Mouse (Mus musculus) C2C12 (cell line): ENCODE data around the gene Slc16a6. TPM values are rescaled to one million over a fixed set of nuclear protein-coding genes. Genes with fewer than 3 reads are reported as not detected.

ENCODE experiments used
- H3K27me3 ChIP-seq: one replicate; pipeline ENCODE4 v1.6.1; 2011; ENCODE audit not compliant: control insufficient read depth, insufficient read depth, insufficient read length
- H3K36me3 ChIP-seq: one replicate; pipeline ENCODE4 v1.6.1; 2011; ENCODE audit not compliant: control insufficient read depth, insufficient read depth
- H3K4me3 ChIP-seq: one replicate; pipeline ENCODE4 v1.5.1; 2011; ENCODE audit warnings: mild to moderate bottlenecking, control low read depth; ENCODE audit not compliant: poor library complexity, insufficient read depth, severe bottlenecking
- H3K79me2 ChIP-seq: one replicate; pipeline ENCODE4 v1.6.1; 2011; ENCODE audit not compliant: control insufficient read depth, insufficient read depth
- H3K79me3 ChIP-seq: one replicate; pipeline ENCODE4 v1.6.1; 2011; ENCODE audit warnings: low read depth, control low read depth
- H3ac ChIP-seq: one replicate; pipeline ENCODE3; 2011; ENCODE audit warnings: low read depth; ENCODE audit not compliant: control insufficient read depth, insufficient read length
- CEBPB ChIP-seq: IDR thresholded peaks from one replicate; pipeline ENCODE4 v1.6.1; 2011; ENCODE audit warnings: low read depth, mild to moderate bottlenecking, control low read depth, moderate library complexity
- CTCF ChIP-seq: IDR thresholded peaks from one replicate; pipeline ENCODE4 v1.5.1; 2011; ENCODE audit not compliant: control insufficient read depth, insufficient read depth, insufficient read length
- FOSL1 ChIP-seq: IDR thresholded peaks from one replicate; pipeline ENCODE4 v1.8.0; 2011; ENCODE audit warnings: mild to moderate bottlenecking, low read length; ENCODE audit not compliant: poor library complexity, insufficient read depth, severe bottlenecking
- MAX ChIP-seq: IDR thresholded peaks from one replicate; pipeline ENCODE4 v1.6.1; 2011; ENCODE audit warnings: mild to moderate bottlenecking, control low read depth
- MYOD1 ChIP-seq: IDR thresholded peaks from one replicate; pipeline ENCODE4 v1.6.1; 2011; ENCODE audit warnings: low read depth; ENCODE audit not compliant: control insufficient read depth, insufficient read length
- MYOG ChIP-seq: IDR thresholded peaks from one replicate; pipeline ENCODE4 v1.6.1; 2011; ENCODE audit not compliant: control insufficient read depth, insufficient read length; ENCODE audit errors: extremely low read depth
- USF1 ChIP-seq: IDR thresholded peaks from one replicate; pipeline ENCODE4 v1.6.1; 2011; ENCODE audit warnings: low read depth, mild to moderate bottlenecking, control low read depth, moderate library complexity
- microRNA-seq: library from miRNA; unstranded; fragments of <30 nt; microRNA quantifications from one replicate; pipeline ENCODE4, GENCODE M21; 2019; ENCODE audit warnings: borderline microRNAs expressed
- polyA plus RNA-seq: library from polyadenylated mRNA; unstranded; fragments of >200 nt; fragmentation: generic; extraction: Trizol; gene quantifications from one replicate; pipeline ENCODE4 v1.2.1, GENCODE M21; 2012; ENCODE audit warnings: missing spikeins

Slc16a6 gene
- polyA plus RNA-seq, 1 experiment = 1.2 TPM

GRCm38 (mm10) chr11:109410197-109410980, 63.0 kb downstream of the Slc16a6 start:
- Histone ChIP-seq H3K4me3 (no peak overlapping the region), H3K36me3 (no peaks in the 10 kb centered on the region), H3K79me3 (no peaks in the 10 kb centered on the region), H3K27me3 (no peaks in the 10 kb centered on the region), H3ac (no peak overlapping the region), H3K79me2 (no peaks in the 10 kb centered on the region)
- TF ChIP-seq MYOG (no peak), MAX (no peak), FOSL1 (no peak), CTCF (no peak), MYOD1 (no peak), USF1 (no peak), CEBPB (no peak)

- TF ChIP-seq MYOD1 (no peak), FOSL1 (no peak), MAX (no peak)
- no peaks in the 10 kb centered on the region for H3K79me3 ChIP-seq
These were observed 67.0 kb downstream of the Slc16a6 start for GRCm38 (mm10) chr11:109406431-109406830.

More at GRCm38 (mm10) chr11:109406431-109406830, 67.0 kb downstream of the Slc16a6 start:
- no peaks in the 10 kb centered on the region for H3K36me3 ChIP-seq
- H3K79me2 ChIP-seq = no peaks in the 10 kb centered on the region
- no peak overlapping the region for H3ac ChIP-seq
- no peak overlapping the region for H3K4me3 ChIP-seq
- H3K27me3 ChIP-seq = no peaks in the 10 kb centered on the region

Small RNAs within 50 kb of the gene (microRNA-seq; reads per million reads assigned to microRNA genes)
- gene Gm25540 = not detected

Other genes starting within 250 kb of the Slc16a6 start
- 0.02 TPM for gene Rgs9, start 175.5 kb downstream of the Slc16a6 start, polyA plus RNA-seq
- 18.1 TPM for gene Gna13, start 110.8 kb downstream of the Slc16a6 start, polyA plus RNA-seq
- not detected for gene 9930022D16Rik, start 59.7 kb downstream of the Slc16a6 start, polyA plus RNA-seq
- gene Amz2, start 47.7 kb downstream of the Slc16a6 start, polyA plus RNA-seq = 22.9 TPM
- 0.51 TPM for gene Arsg, start 224 bp downstream of the Slc16a6 start, polyA plus RNA-seq
- 27.8 TPM for gene Wipi1, start 138.4 kb upstream of the Slc16a6 start, polyA plus RNA-seq
- gene Prkar1a, start 175.8 kb upstream of the Slc16a6 start, polyA plus RNA-seq = 237 TPM
- 5.4 TPM for gene Fam20a, start 248.7 kb upstream of the Slc16a6 start, polyA plus RNA-seq